Mouse (Mus musculus) lung, embryonic 15.5 days (tissue): Measurements from ENCODE around the gene Kcnk16. TPM values are rescaled to one million over a fixed set of nuclear protein-coding genes. Genes with fewer than 3 reads are reported as not detected.
"Not testable (repeated sequence)": the region's sequence is repeated elsewhere in the genome, so short reads cannot be mapped to it uniquely, and the experiment has no call there.

Source experiments
- ATAC-seq: fragments of 200-750 bp; cut with Nextera tagmentation; 2 replicates; pipeline ENCODE4 v1.8.0; 2017; ENCODE audit warnings: moderate number of reproducible peaks, borderline replicate concordance; ENCODE audit not compliant: low FRiP score, low TSS enrichment; ENCODE audit errors: extremely low read depth
- H3K27ac ChIP-seq: fragments of 300-500 bp; sonication (generic); 2 replicates; pipeline ENCODE4 v1.5.1; 2015; ENCODE audit warnings: moderate library complexity, mild to moderate bottlenecking, inconsistent platforms
- H3K27me3 ChIP-seq: fragments of 300-500 bp; sonication (generic); 2 replicates; pipeline ENCODE4 v1.6.1; 2015; ENCODE audit warnings: inconsistent platforms
- H3K36me3 ChIP-seq: fragments of 300-500 bp; sonication (generic); 2 replicates; pipeline ENCODE4 v1.6.1; 2015; ENCODE audit warnings: inconsistent platforms
- H3K4me1 ChIP-seq: fragments of 300-500 bp; sonication (generic); 2 replicates; pipeline ENCODE4 v1.6.1; 2015; ENCODE audit warnings: inconsistent platforms
- H3K4me2 ChIP-seq: fragments of 300-500 bp; sonication (generic); 2 replicates; pipeline ENCODE4 v1.6.1; 2015; ENCODE audit warnings: inconsistent platforms, mild to moderate bottlenecking, moderate library complexity
- H3K4me3 ChIP-seq: fragments of 300-500 bp; sonication (generic); 2 replicates; pipeline ENCODE4 v1.5.1; 2015; ENCODE audit warnings: mild to moderate bottlenecking, inconsistent platforms
- H3K9ac ChIP-seq: fragments of 300-500 bp; sonication (generic); 2 replicates; pipeline ENCODE4 v1.6.1; 2015; ENCODE audit warnings: inconsistent platforms
- H3K9me3 ChIP-seq: fragments of 300-500 bp; sonication (generic); 2 replicates; pipeline ENCODE4 v1.6.1; 2016; ENCODE audit warnings: inconsistent platforms
- WGBS: fragments of 180-500 bp; shearing (Covaris S2); methylation state at CpG from one replicate; pipeline ENCODE4 v1.1.7; 2015; 5-methylcytosine and 5-hydroxymethylcytosine counted together
- polyA plus RNA-seq: library from polyadenylated mRNA; unstranded; fragments of >200 nt; fragmentation: Nextera tagmentation; extraction: Ambion mirVana; gene quantifications from 2 replicates; pipeline ENCODE4 v1.2.1, GENCODE M21; 2015

The Kcnk16 gene
- polyA plus RNA-seq = 1.3 and 3.0 TPM in 2 replicates

GRCm38 (mm10) chr14:20269082-20269809 lies at the start of gene Kcnk16:
TSS of gene Kcnk16 (minus strand) at chr14:20269199.
- no peak within 1 kb of the TSS; the same call in 1 of the 2 replicates for H3K9ac ChIP-seq
- no peak within 1 kb of the TSS for H3K4me2 ChIP-seq
- peaks cover 15% of the 10 kb centered on the region; the same call in 1 of the 2 replicates for H3K4me1 ChIP-seq
- peak; percentile 58; the same call in 1 of the 2 replicates for ATAC-seq
- no peaks in the 10 kb centered on the region for H3K9me3 ChIP-seq
- no peak within 1 kb of the TSS for H3K4me3 ChIP-seq
- H3K36me3 ChIP-seq = no peaks in the 10 kb centered on the region
- 39% methylated on average over 6 of the region's 6 CpGs for WGBS
- H3K27ac ChIP-seq = no peak within 1 kb of the TSS; the same call in 1 of the 2 replicates
- H3K27me3 ChIP-seq = no peaks in the 10 kb centered on the region

- Histone ChIP-seq H3K9me3 (no peaks in the 10 kb centered on the region), H3K9ac (no peak overlapping the region), H3K4me1 (no peaks in the 10 kb centered on the region), H3K27ac (no peak overlapping the region), H3K4me2 (no peak overlapping the region), H3K4me3 (no peak overlapping the region), H3K36me3 (peaks cover 22% of the 10 kb centered on the region), H3K27me3 (no peaks in the 10 kb centered on the region)
- 50% methylated on average over 1 of the region's 1 CpGs for WGBS
- ATAC-seq = no peak
Measured at GRCm38 (mm10) chr14:20315137-20315536, 46.1 kb upstream of the Kcnk16 start.

- H3K27ac ChIP-seq, H3K4me3 ChIP-seq, ATAC-seq, H3K9me3 ChIP-seq, H3K9ac ChIP-seq, H3K4me1 ChIP-seq, H3K4me2 ChIP-seq, H3K27me3 ChIP-seq: not testable (repeated sequence)
- 63% methylated on average over 2 of the region's 2 CpGs for WGBS
- H3K36me3 ChIP-seq = peaks cover 12% of the 10 kb centered on the region
Measured at GRCm38 (mm10) chr14:20305085-20305484, 36.1 kb upstream of the Kcnk16 start.

GRCm38 (mm10) chr14:20298131-20298530 lies 29.1 kb upstream of the Kcnk16 start:
- ATAC-seq = no peak

GRCm38 (mm10) chr14:20297616-20298015 lies 28.6 kb upstream of the Kcnk16 start:
- no peak overlapping the region for H3K4me3 ChIP-seq
- H3K27me3 ChIP-seq = no peaks in the 10 kb centered on the region
- WGBS = 72% methylated on average over 3 of the region's 3 CpGs
- no peaks in the 10 kb centered on the region for H3K9me3 ChIP-seq
- no peak overlapping the region for H3K4me2 ChIP-seq
- H3K4me1 ChIP-seq = peaks cover 6% of the 10 kb centered on the region
- no peak for ATAC-seq
- no peaks in the 10 kb centered on the region for H3K36me3 ChIP-seq
- H3K27ac ChIP-seq = no peak overlapping the region
- H3K9ac ChIP-seq = no peak overlapping the region

More at GRCm38 (mm10) chr14:20298131-20298530, 29.1 kb upstream of the Kcnk16 start:
- H3K36me3 ChIP-seq = no peaks in the 10 kb centered on the region
- H3K27me3 ChIP-seq = no peaks in the 10 kb centered on the region
- no peak overlapping the region for H3K27ac ChIP-seq
- no peak overlapping the region for H3K4me2 ChIP-seq
- H3K4me1 ChIP-seq = peaks cover 6% of the 10 kb centered on the region
- no peak overlapping the region for H3K4me3 ChIP-seq
- whole genome bisulfite sequencing = 64% methylated on average over 3 of the region's 3 CpGs
- no peak overlapping the region for H3K9ac ChIP-seq
- H3K9me3 ChIP-seq = no peaks in the 10 kb centered on the region

- ATAC-seq = no peak
- Histone ChIP-seq H3K4me2 (peak overlapping the region; percentile 68), H3K9ac (peak overlapping the region; percentile 51), H3K36me3 (no peaks in the 10 kb centered on the region), H3K4me1 (peaks cover 6% of the 10 kb centered on the region), H3K9me3 (no peaks in the 10 kb centered on the region), H3K4me3 (peak overlapping the region; percentile 65), H3K27ac (no peak overlapping the region), H3K27me3 (no peaks in the 10 kb centered on the region)
- 33% methylated on average over 8 of the region's 8 CpGs for WGBS
Measured at GRCm38 (mm10) chr14:20294947-20295346, 25.9 kb upstream of the Kcnk16 start.

DNA sequence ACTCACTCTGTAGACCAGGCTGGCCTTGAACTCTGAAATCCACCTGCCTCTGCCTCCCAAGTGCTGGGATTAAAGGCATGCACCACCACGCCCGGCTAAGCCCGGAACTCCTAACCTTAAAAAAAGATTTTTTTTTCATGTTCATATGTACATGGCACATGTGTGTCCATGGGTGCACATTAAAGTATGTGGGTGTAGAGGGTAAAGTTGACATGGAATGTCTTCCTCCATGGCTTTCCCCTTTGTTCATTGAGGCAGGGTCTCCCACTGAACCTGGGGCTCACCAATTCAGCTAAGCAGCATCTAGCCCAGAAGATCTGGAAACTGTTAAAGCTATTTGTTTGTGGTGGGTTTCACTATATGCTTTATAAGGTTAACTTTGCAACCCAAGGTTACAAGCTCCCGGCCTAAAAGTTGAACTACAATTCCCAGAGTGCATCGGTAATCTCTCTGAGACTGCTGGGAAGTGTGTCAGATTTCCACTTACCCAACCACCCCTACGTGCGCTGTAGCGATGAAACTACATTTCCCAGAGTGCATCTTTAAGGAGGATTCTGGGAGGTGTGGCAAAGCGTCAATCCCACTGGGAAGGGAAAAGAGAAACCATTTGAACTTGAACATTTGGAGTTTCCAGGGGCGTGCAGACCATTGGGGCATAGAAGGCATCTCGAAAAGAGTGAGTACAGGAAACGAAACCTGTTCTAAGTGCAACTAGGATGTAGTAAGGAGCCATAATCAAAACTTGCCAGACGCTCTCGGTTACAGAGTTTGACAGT lies 25.3 kb upstream of the Kcnk16 start, which contains the start of gene Nudt13:
Gene Nudt13, plus strand, starts transcription at position 581 of the 776 bp plus-strand sequence.
- Histone ChIP-seq H3K4me1 (peaks cover 6% of the 10 kb centered on the region), H3K4me3 (peak within 1 kb of the TSS; percentile 65), H3K27ac (no peak within 1 kb of the TSS), H3K36me3 (no peaks in the 10 kb centered on the region), H3K27me3 (no peaks in the 10 kb centered on the region), H3K9ac (peak within 1 kb of the TSS; percentile 51), H3K9me3 (no peaks in the 10 kb centered on the region), H3K4me2 (peak within 1 kb of the TSS; percentile 68)
- WGBS = 22% methylated on average over 14 of the region's 14 CpGs
- ATAC-seq = peak; percentile 97

GRCm38 (mm10) chr14:20291391-20291790 lies 22.4 kb upstream of the Kcnk16 start:
- H3K4me2 ChIP-seq = no peak overlapping the region
- H3K4me3 ChIP-seq = no peak overlapping the region
- 46% methylated on average over 4 of the region's 4 CpGs for WGBS
- no peaks in the 10 kb centered on the region for H3K36me3 ChIP-seq
- H3K9me3 ChIP-seq = no peaks in the 10 kb centered on the region
- no peak overlapping the region for H3K9ac ChIP-seq
- no peak for ATAC-seq
- no peaks in the 10 kb centered on the region for H3K27me3 ChIP-seq
- H3K4me1 ChIP-seq = peaks cover 6% of the 10 kb centered on the region
- no peak overlapping the region for H3K27ac ChIP-seq

- no peak for ATAC-seq
- H3K36me3 ChIP-seq = no peaks in the 10 kb centered on the region
- H3K4me1 ChIP-seq = peaks cover 15% of the 10 kb centered on the region; the same call in 1 of the 2 replicates
- no peaks in the 10 kb centered on the region for H3K27me3 ChIP-seq
- WGBS = 52% methylated on average over 6 of the region's 6 CpGs
- H3K27ac ChIP-seq = no peak overlapping the region
- H3K9ac ChIP-seq = no peak overlapping the region
- H3K9me3 ChIP-seq = no peaks in the 10 kb centered on the region
- H3K4me3 ChIP-seq = no peak overlapping the region
- H3K4me2 ChIP-seq = no peak overlapping the region
Measured at GRCm38 (mm10) chr14:20268421-20268820, 578 bp downstream of the Kcnk16 start.

- no peak overlapping the region for H3K27ac ChIP-seq
- H3K9me3 ChIP-seq = no peaks in the 10 kb centered on the region
- H3K4me1 ChIP-seq = no peaks in the 10 kb centered on the region
- H3K9ac ChIP-seq = no peak overlapping the region
- WGBS = 48% methylated on average over 3 of the region's 4 CpGs
- H3K4me3 ChIP-seq = no peak overlapping the region
- no peak overlapping the region for H3K4me2 ChIP-seq
- no peak for ATAC-seq
- H3K36me3 ChIP-seq = no peaks in the 10 kb centered on the region
- no peaks in the 10 kb centered on the region for H3K27me3 ChIP-seq
Measured at GRCm38 (mm10) chr14:20262346-20262745, 6.7 kb downstream of the Kcnk16 start.

- no peaks in the 10 kb centered on the region for H3K4me1 ChIP-seq
- no peaks in the 10 kb centered on the region for H3K9me3 ChIP-seq
- H3K27ac ChIP-seq = no peak overlapping the region
- no peak overlapping the region for H3K4me3 ChIP-seq
- H3K9ac ChIP-seq = no peak overlapping the region
- WGBS = 52% methylated on average over 8 of the region's 8 CpGs
- no peak overlapping the region for H3K4me2 ChIP-seq
- H3K36me3 ChIP-seq = no peaks in the 10 kb centered on the region
- no peaks in the 10 kb centered on the region for H3K27me3 ChIP-seq
- no peak for ATAC-seq
Measured at GRCm38 (mm10) chr14:20258185-20259113, 10.6 kb downstream of the Kcnk16 start.
